Mouse (Mus musculus) liver, adult 2 months (tissue): Measurements from ENCODE around the gene Dnajc19. TPM values are rescaled to one million over a fixed set of nuclear protein-coding genes. Genes with fewer than 3 reads are reported as not detected.

Experiments used
- DNase-seq: peaks from one replicate; pipeline ENCODE4 v3.0.0-alpha.2; 2011; ENCODE audit warnings: low read depth, low spot score; ENCODE audit errors: extremely low read depth
- H3K27ac ChIP-seq: fragments of 200-500 bp; replicated peaks from 2 replicates; pipeline ENCODE4 v1.5.1; 2012; ENCODE audit warnings: low read depth, mild to moderate bottlenecking, control low read depth, inconsistent platforms, low read length; ENCODE audit not compliant: insufficient read depth
- H3K27me3 ChIP-seq: fragments of 200-500 bp; 2 replicates; pipeline ENCODE4 v1.6.1; 2012; ENCODE audit warnings: mild to moderate bottlenecking, moderate library complexity, low read length, inconsistent platforms; ENCODE audit not compliant: control insufficient read depth, insufficient read depth
- H3K36me3 ChIP-seq: fragments of 200-500 bp; 2 replicates; pipeline ENCODE4 v1.6.1; 2012; ENCODE audit warnings: low read length, inconsistent platforms; ENCODE audit not compliant: control insufficient read depth, insufficient read depth
- H3K4me1 ChIP-seq: fragments of 200-500 bp; 2 replicates; pipeline ENCODE4 v1.6.1; 2011; ENCODE audit warnings: low read length; ENCODE audit not compliant: control insufficient read depth, insufficient read depth
- H3K4me3 ChIP-seq: fragments of 200-500 bp; 2 replicates; pipeline ENCODE4 v1.5.1; 2011; ENCODE audit warnings: low read depth, mild to moderate bottlenecking, control low read depth, low read length, moderate library complexity; ENCODE audit not compliant: insufficient read depth
- H3K79me2 ChIP-seq: fragments of 200-500 bp; 2 replicates; pipeline ENCODE4 v1.6.1; 2012; ENCODE audit warnings: inconsistent platforms, mild to moderate bottlenecking, low read length, moderate library complexity; ENCODE audit not compliant: control insufficient read depth, insufficient read depth
- H3K9ac ChIP-seq: fragments of 200-500 bp; 2 replicates; pipeline ENCODE4 v1.6.1; 2012; ENCODE audit warnings: low read depth, mild to moderate bottlenecking, control low read depth, inconsistent platforms, low read length
- CTCF ChIP-seq: fragments of 200-500 bp; IDR thresholded peaks from 2 replicates; pipeline ENCODE4 v1.5.1; 2011; ENCODE audit warnings: low read depth, low read length, control low read depth
- WGBS: fragments of 180-500 bp; shearing (Covaris S2); methylation state at CpG from one replicate; pipeline ENCODE4 v1.1.7; 2018; 5-methylcytosine and 5-hydroxymethylcytosine counted together
- polyA plus RNA-seq: library from polyadenylated mRNA; depleted of rRNA; stranded (reverse); fragments of >200 nt; gene quantifications from 2 replicates; pipeline ENCODE4 v1.2.3, GENCODE M21; 2012; rRNA removed
- total RNA-seq: library from RNA; depleted of rRNA; stranded (reverse); fragments of >200 nt; gene quantifications from 2 replicates; pipeline ENCODE4 v1.2.3, GENCODE M21; 2014; rRNA removed

Gene Dnajc19
- total and polyA plus RNA-seq, 2 experiments, result 129 to 160 TPM

GRCm38 (mm10) chr3:34006301-34006700 lies 74.8 kb downstream of the Dnajc19 start:
- H3K27ac ChIP-seq, result no peak overlapping the region
- no peak for DNase-seq
- H3K4me3 ChIP-seq, result no peak overlapping the region
- no peaks in the 10 kb centered on the region for H3K36me3 ChIP-seq
- no peaks in the 10 kb centered on the region for H3K4me1 ChIP-seq
- H3K27me3 ChIP-seq, result no peaks in the 10 kb centered on the region
- no peaks in the 10 kb centered on the region for H3K79me2 ChIP-seq
- H3K9ac ChIP-seq, result no peak overlapping the region
- TF ChIP-seq CTCF, result no peak
- WGBS, result 67% methylated on average over 2 of the region's 2 CpGs

Other genes starting within 250 kb of the Dnajc19 start
- gene Ccdc39, start 237.0 kb downstream of the Dnajc19 start, total RNA-seq, result 0.07 and 0.18 TPM in 2 replicates
- 0.16 TPM in 1 of 2 replicates, not detected in the other for gene Ccdc39, start 237.0 kb downstream of the Dnajc19 start, polyA plus RNA-seq
- 49.9 and 60.1 TPM in 2 replicates for gene Fxr1, start 61.4 kb downstream of the Dnajc19 start, total RNA-seq
- gene Fxr1, start 61.4 kb downstream of the Dnajc19 start, polyA plus RNA-seq, result 7.6 TPM in 2 replicates